Mouse (Mus musculus): ENCODE data around the gene Rap1gap2. TPM values are rescaled to one million over a fixed set of nuclear protein-coding genes. Genes with fewer than 3 reads are reported as not detected.

Gene Rap1gap2
- polyA plus RNA-seq (2014; fragmentation: Nextera tagmentation; extraction: Ambion mirVana): 1.1 and 1.5 TPM in 2 replicates

DNA sequence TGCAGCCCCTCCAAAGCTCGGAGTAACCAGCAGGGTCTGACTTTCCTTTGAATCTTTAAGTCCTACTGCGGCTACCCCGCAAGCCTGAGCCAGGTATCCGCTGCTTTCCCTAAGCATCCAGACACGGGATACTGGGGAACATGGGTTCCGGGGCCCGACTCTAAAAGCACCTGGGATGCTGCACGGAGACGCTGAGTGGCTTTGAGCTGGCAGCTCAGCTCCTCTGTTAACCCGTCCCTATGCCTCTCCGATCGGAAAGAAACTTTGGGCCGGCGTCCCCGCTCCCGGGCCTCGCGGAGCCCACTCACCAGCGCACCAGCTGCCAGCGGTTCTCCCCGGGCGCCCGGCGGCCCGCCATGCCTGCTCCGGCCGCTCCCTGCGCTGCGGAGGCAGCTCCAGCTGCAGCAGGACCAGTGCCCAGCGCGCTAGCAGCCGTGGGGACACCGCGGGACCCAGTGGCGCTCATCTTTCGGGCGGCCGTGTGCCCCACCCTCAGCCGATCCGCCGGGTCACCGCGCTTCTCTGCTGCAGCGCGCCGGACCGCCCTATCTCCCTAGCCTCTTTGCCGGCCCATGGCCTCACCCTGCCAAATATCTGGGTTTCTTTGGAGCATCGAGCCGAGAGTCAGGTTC lies at the start of gene Rap1gap2:
Gene Rap1gap2, minus strand, starts transcription at position 371 of the 632 bp plus-strand sequence.
- peak; percentile 19 for DNase-seq (ENCODE audit: low spot score)
- peaks cover 25% of the 10 kb centered on the region for H3K27me3 ChIP-seq (ENCODE audit: control insufficient read depth, insufficient read depth, low read length)
- peak within 1 kb of the TSS; percentile 23; the same call in 1 of the 2 replicates for H3K9ac ChIP-seq (replicated peaks; ENCODE audit: low read length)
- H3K4me3 ChIP-seq (ENCODE audit: low read depth, low read length): peak within 1 kb of the TSS; percentile 28
- H3K36me3 ChIP-seq (replicated peaks; ENCODE audit: control insufficient read depth, insufficient read depth, low read depth, low read length): no peaks in the 10 kb centered on the region
- 2% methylated on average over 50 of the region's 50 CpGs for WGBS
- peaks cover 4% of the 10 kb centered on the region for H3K4me1 ChIP-seq (ENCODE audit: control insufficient read depth, insufficient read depth, low read length)
- no peak within 1 kb of the TSS for H3K27ac ChIP-seq (replicated peaks; ENCODE audit: low read depth, low read length)
- no peak for ATAC-seq (replicated peaks; ENCODE audit: insufficient number of reproducible peaks, low FRiP score, low TSS enrichment, low read depth)
- H3K4me2 ChIP-seq (ENCODE audit: low read depth, low read length): peak within 1 kb of the TSS; percentile 56
- H3K9me3 ChIP-seq (replicated peaks; ENCODE audit: control insufficient read depth, low read length): no peaks in the 10 kb centered on the region

DNA sequence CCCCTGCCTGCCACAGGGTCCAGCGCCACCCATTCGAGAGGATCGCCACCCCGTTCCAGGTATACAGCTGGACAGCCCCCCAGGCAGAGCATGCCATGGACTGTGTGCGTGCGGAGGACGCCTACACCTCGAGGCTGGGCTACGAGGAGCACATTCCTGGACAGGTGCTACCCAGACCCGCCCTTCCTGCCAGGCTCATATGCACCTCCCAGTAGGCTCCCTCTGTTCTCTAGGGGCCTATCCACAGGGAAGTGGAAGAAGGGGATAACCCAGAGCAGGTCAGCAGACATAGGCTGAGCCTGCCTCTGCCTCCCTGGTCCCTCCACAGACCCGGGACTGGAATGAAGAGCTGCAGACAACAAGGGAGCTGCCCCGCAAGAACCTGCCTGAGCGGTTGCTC lies 49.6 kb upstream of the Rap1gap2 start:
- H3K36me3 ChIP-seq (replicated peaks; ENCODE audit: control insufficient read depth, insufficient read depth, low read depth, low read length): peaks cover 24% of the 10 kb centered on the region

DNA sequence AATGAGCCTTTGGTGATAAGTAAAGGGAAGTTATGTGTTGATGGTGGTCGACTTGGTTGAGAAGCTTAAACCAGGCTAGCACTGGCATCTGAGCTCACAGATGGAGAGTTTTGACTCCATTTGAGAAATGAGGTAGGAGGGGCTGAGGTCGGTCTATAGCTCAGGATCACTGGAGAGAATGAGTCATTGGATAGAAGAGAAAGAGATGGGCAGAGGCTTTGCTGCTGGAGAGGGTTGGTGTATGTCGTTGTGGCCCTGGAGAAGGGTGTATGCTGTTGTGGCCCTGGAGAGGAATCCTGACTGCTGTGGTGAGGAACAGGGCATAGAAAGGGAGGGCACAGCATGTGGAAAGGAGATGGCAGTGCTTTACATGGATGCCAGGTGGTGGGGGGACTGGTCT lies 45.2 kb upstream of the Rap1gap2 start:
- Histone ChIP-seq H3K9me3 (replicated peaks; ENCODE audit: control insufficient read depth, low read length) (no peaks in the 10 kb centered on the region), H3K27ac (replicated peaks; ENCODE audit: low read depth, low read length) (no peak overlapping the region), H3K4me2 (ENCODE audit: low read depth, low read length) (no peak overlapping the region), H3K9ac (replicated peaks; ENCODE audit: low read length) (no peak overlapping the region), H3K4me3 (ENCODE audit: low read depth, low read length) (no peak overlapping the region), H3K27me3 (ENCODE audit: control insufficient read depth, insufficient read depth, low read length) (no peaks in the 10 kb centered on the region), H3K36me3 (replicated peaks; ENCODE audit: control insufficient read depth, insufficient read depth, low read depth, low read length) (peaks cover 24% of the 10 kb centered on the region), H3K4me1 (ENCODE audit: control insufficient read depth, insufficient read depth, low read length) (no peaks in the 10 kb centered on the region)
- no peak for DNase-seq (ENCODE audit: low spot score)
- no peak for ATAC-seq (replicated peaks; ENCODE audit: insufficient number of reproducible peaks, low FRiP score, low TSS enrichment, low read depth)
- WGBS: 89% methylated on average over 3 of the region's 3 CpGs

More for the DNA sequence above, 49.6 kb upstream of the Rap1gap2 start:
- no peak overlapping the region for H3K4me2 ChIP-seq (ENCODE audit: low read depth, low read length)
- no peaks in the 10 kb centered on the region for H3K9me3 ChIP-seq (replicated peaks; ENCODE audit: control insufficient read depth, low read length)
- H3K9ac ChIP-seq (replicated peaks; ENCODE audit: low read length): no peak overlapping the region
- no peak overlapping the region for H3K4me3 ChIP-seq (ENCODE audit: low read depth, low read length)
- 92% methylated on average over 13 of the region's 13 CpGs for WGBS
- H3K27me3 ChIP-seq (ENCODE audit: control insufficient read depth, insufficient read depth, low read length): no peaks in the 10 kb centered on the region
- ATAC-seq (replicated peaks; ENCODE audit: insufficient number of reproducible peaks, low FRiP score, low TSS enrichment, low read depth) (no peak), DNase-seq (ENCODE audit: low spot score) (no peak)
- no peaks in the 10 kb centered on the region for H3K4me1 ChIP-seq (ENCODE audit: control insufficient read depth, insufficient read depth, low read length)
- H3K27ac ChIP-seq (replicated peaks; ENCODE audit: low read depth, low read length): no peak overlapping the region

DNA sequence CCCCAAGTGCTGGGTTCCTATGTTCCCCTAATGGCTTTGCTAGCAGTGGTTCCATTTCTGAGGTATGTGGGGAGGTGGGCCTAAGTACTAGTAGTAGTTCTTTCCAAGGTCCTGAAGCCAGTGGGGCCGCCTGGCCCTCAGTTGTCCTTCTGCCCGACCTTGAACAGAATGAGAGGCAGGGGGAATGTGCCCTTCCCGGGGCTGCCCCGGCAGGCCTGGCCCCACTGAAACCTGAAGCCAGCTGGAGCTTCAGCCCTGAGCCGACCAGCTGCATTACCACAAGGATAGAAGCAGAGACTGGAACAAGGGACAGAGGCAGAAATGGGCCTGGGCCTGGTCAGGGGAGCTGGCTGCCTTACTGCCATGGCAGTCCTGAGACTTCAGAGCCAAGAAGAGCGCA lies 42.7 kb upstream of the Rap1gap2 start:
- Histone ChIP-seq H3K4me1 (ENCODE audit: control insufficient read depth, insufficient read depth, low read length) (peaks cover 5% of the 10 kb centered on the region; the same call in 1 of the 2 replicates), H3K36me3 (replicated peaks; ENCODE audit: control insufficient read depth, insufficient read depth, low read depth, low read length) (peaks cover 10% of the 10 kb centered on the region), H3K4me2 (ENCODE audit: low read depth, low read length) (no peak overlapping the region), H3K27ac (replicated peaks; ENCODE audit: low read depth, low read length) (no peak overlapping the region), H3K9ac (replicated peaks; ENCODE audit: low read length) (peak overlapping the region; percentile 18; the same call in 1 of the 2 replicates), H3K27me3 (ENCODE audit: control insufficient read depth, insufficient read depth, low read length) (no peaks in the 10 kb centered on the region), H3K9me3 (replicated peaks; ENCODE audit: control insufficient read depth, low read length) (no peaks in the 10 kb centered on the region), H3K4me3 (ENCODE audit: low read depth, low read length) (no peak overlapping the region)
- ATAC-seq (replicated peaks; ENCODE audit: insufficient number of reproducible peaks, low FRiP score, low TSS enrichment, low read depth): no peak
- WGBS: 57% methylated on average over 6 of the region's 6 CpGs
- DNase-seq (ENCODE audit: low spot score): no peak

DNA sequence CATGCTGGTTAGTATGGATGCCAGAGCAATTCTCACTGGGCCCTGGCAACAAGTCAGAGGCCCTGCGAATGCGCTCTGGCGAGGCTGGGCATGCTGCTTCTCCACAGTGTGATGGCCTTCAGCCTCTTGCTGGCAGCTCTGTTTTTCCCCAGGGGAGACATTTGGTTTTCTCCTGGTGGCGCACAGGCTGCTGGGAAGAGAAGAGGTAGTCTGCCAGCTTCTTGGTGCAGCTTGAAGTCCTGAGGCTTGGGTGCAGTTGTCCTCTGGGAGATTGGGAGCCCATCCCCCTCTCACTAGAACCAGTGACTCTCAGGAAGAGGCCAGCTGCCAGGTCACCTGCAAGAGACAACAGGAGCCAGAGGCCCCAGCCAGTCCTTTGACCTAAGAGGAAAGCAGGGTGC lies 42.1 kb upstream of the Rap1gap2 start:
- WGBS: 86% methylated on average over 4 of the region's 4 CpGs
- no peak for DNase-seq (ENCODE audit: low spot score)
- H3K4me3 ChIP-seq (ENCODE audit: low read depth, low read length): no peak overlapping the region
- no peaks in the 10 kb centered on the region for H3K9me3 ChIP-seq (replicated peaks; ENCODE audit: control insufficient read depth, low read length)
- H3K27ac ChIP-seq (replicated peaks; ENCODE audit: low read depth, low read length): no peak overlapping the region
- peaks cover 6% of the 10 kb centered on the region for H3K36me3 ChIP-seq (replicated peaks; ENCODE audit: control insufficient read depth, insufficient read depth, low read depth, low read length)
- ATAC-seq (replicated peaks; ENCODE audit: insufficient number of reproducible peaks, low FRiP score, low TSS enrichment, low read depth): no peak
- H3K4me1 ChIP-seq (ENCODE audit: control insufficient read depth, insufficient read depth, low read length): peaks cover 5% of the 10 kb centered on the region; the same call in 1 of the 2 replicates
- H3K9ac ChIP-seq (replicated peaks; ENCODE audit: low read length): no peak overlapping the region
- no peak overlapping the region for H3K4me2 ChIP-seq (ENCODE audit: low read depth, low read length)
- H3K27me3 ChIP-seq (ENCODE audit: control insufficient read depth, insufficient read depth, low read length): no peaks in the 10 kb centered on the region

DNA sequence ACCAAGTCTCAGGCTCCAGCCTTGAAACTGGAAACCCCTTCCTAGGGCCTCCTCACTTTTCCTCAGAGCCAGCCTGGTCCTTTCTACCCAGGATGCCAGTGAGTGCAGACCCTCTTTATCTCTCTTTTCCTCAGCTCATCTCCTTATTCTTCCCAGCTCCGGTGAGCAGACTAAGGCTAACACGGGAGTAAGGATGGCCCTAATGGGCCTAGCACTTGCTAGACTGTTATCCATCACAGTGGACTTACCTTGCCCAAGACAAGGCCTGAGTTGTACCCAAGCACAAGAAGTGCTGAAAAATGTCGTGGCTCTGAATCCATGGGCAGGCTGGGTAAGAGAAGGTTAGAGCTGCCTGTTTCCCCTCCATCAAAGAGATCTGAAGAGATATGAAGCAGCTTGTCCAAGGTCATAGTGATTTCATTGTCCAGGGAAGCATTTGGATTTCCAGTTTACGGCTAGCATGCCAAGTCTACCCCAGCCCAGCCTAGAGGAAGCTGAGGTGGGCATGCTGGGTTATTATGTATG lies 39.9 kb upstream of the Rap1gap2 start:
- WGBS: 65% methylated on average over 4 of the region's 4 CpGs
- peaks cover 5% of the 10 kb centered on the region; the same call in 1 of the 2 replicates for H3K4me1 ChIP-seq (ENCODE audit: control insufficient read depth, insufficient read depth, low read length)
- H3K27ac ChIP-seq (replicated peaks; ENCODE audit: low read depth, low read length): no peak overlapping the region
- peak overlapping the region; percentile 92 for H3K4me2 ChIP-seq (ENCODE audit: low read depth, low read length)
- H3K9me3 ChIP-seq (replicated peaks; ENCODE audit: control insufficient read depth, low read length): no peaks in the 10 kb centered on the region
- peak overlapping the region; percentile 27; the same call in 1 of the 2 replicates for H3K9ac ChIP-seq (replicated peaks; ENCODE audit: low read length)
- H3K36me3 ChIP-seq (replicated peaks; ENCODE audit: control insufficient read depth, insufficient read depth, low read depth, low read length): no peaks in the 10 kb centered on the region
- H3K27me3 ChIP-seq (ENCODE audit: control insufficient read depth, insufficient read depth, low read length): no peaks in the 10 kb centered on the region
- DNase-seq (ENCODE audit: low spot score): no peak
- ATAC-seq (replicated peaks; ENCODE audit: insufficient number of reproducible peaks, low FRiP score, low TSS enrichment, low read depth): no peak
- H3K4me3 ChIP-seq (ENCODE audit: low read depth, low read length): peak overlapping the region; percentile 98

DNA sequence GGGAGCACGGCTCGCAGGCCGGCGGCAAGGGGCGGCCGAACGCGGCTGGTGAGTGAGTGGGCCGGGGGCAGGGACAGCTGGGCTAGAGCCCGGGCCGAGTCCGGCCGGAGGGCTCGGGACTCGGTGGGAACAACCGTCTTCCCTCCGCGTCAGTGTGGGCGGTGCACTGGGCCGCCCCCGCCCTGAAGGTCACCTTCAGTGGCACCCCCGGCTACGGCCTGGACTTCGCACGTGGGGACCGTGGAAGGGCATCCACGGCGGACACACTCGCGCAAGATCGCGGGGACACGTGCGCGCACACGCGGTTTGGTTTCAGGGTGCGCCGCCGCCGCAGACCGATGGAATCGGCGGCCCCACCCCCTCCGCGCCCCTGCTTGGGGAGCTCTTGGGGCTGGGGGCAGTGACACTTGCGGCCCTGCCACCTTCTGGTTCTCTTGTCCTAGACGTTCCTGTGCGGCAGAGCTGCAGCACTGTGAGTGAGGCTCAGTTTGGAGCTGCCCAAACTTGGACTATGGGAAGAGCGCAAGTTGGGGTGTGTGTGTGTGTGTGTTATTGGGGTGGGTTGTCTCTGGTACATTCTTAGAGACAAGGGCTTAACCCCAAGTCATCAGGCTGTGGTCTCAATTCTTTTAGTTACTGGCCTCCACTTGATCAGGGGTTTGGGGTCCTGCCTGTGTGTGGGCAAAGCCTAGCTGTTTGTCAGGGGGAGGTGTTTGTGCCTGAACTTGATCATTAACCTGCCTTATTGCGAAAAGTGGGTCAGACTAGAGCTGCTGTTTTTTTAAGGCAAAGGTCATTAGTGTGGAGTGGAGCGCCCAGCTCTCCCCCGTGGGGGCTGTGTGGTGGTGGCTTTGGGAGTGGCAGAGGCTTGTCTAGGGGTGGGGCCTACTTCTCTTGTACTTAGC lies 39.2 kb upstream of the Rap1gap2 start:
- ATAC-seq (replicated peaks; ENCODE audit: insufficient number of reproducible peaks, low FRiP score, low TSS enrichment, low read depth) (0 out of 2 replicates have a peak, but pooled peaks have one; percentile 11), DNase-seq (ENCODE audit: low spot score) (peak; percentile 11)
- Histone ChIP-seq H3K4me3 (ENCODE audit: low read depth, low read length) (peak overlapping the region; percentile 98), H3K27ac (replicated peaks; ENCODE audit: low read depth, low read length) (peak overlapping the region; percentile 47; the same call in 1 of the 2 replicates), H3K27me3 (ENCODE audit: control insufficient read depth, insufficient read depth, low read length) (no peaks in the 10 kb centered on the region), H3K4me2 (ENCODE audit: low read depth, low read length) (peak overlapping the region; percentile 92), H3K9me3 (replicated peaks; ENCODE audit: control insufficient read depth, low read length) (no peaks in the 10 kb centered on the region), H3K36me3 (replicated peaks; ENCODE audit: control insufficient read depth, insufficient read depth, low read depth, low read length) (no peaks in the 10 kb centered on the region), H3K9ac (replicated peaks; ENCODE audit: low read length) (peak overlapping the region; percentile 82), H3K4me1 (ENCODE audit: control insufficient read depth, insufficient read depth, low read length) (peaks cover 5% of the 10 kb centered on the region; the same call in 1 of the 2 replicates)
- 2% methylated on average over 46 of the region's 53 CpGs for WGBS
